Mouse (Mus musculus): ENCODE data around the gene Gm42669.

Gene Gm42669

DNA sequence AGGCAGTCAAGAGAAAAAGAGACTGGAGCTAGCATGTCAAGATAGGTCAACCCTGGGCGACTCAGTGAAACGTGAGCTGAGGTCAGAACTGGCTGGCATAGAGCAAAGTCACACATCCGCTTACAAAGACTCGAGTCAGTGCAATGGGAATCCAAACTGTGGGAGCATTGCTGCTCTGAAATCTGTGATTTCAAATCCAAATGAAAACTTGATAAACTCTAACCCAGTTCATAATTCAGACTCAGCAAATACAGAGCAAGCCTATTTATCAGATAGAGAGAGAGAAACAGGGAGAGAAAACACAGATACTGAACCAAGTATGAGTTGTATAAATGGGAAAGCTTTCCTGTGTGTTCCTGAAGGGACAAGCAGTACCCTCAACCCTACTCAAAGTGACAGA, at the start of gene Gm42669:
Gene Gm42669 (plus strand): TSS at position 301 of the 400 bp plus-strand sequence.
- no peak for DNase-seq (ENCODE audit: low read depth, low spot score)

DNA sequence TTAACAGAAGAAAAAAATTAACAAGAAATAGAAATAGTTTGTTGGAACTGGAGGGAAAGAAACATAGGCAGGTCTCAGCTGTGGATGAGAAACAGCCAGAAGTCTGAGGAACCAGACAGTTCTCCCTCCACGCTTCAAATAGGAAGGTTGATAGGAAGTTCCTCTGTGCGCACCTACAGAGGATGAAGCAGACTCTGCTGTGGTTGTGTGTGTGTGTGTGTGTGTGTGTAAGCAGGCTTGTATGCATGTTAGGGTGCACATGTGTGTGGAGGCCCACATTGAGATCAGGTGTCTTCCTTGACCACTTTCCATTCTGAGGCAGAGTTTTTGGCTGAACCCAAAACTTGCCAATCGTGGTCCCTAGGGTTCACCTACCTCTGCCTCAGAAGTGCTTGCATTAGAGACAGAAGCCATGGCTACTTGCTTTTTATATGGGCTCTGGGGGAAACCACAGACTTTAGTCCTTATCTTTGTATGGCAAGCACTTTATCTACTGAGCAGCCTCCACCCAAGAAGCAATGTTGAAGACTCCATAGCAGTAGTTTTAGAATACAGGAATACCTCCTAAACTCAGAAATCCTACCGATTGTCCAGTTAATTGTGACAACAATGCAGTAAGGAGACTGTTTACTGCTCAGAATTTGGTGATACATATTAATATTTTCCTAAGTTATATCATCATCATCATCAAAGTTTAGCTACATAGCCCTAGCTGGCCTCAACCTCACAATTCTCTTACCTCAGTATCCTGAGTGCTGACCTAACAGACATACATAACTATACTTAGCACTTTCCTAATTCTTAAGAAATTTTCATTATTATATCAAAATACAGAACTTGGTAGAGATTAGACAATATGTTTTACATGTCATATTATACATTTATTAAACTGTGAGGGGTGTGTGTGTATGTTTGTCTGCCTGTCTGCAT, 45.0 kb upstream of the Gm42669 start:
- DNase-seq (ENCODE audit: low read depth, low spot score), result no peak

DNA sequence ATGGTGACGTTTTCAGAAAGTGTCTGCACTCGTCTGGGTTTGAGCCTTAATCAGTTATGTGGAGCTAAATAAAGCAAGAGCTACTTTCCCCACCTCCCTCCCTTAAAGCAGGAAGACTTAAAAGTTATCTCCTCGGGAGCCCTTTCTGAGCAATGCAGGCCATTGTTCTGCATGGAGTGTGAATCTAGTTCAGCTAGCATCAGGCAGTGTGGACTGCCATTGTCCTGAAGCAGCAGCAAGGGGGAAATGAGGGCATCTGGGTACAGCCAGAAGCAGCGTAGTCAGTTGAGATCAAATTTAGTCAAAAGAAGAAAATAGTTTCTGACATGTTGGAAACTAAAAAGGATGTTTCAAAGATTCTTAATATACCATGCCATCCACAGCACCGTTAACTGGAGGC, 40.9 kb upstream of the Gm42669 start:
- DNase-seq (ENCODE audit: low read depth, low spot score), result no peak

DNA sequence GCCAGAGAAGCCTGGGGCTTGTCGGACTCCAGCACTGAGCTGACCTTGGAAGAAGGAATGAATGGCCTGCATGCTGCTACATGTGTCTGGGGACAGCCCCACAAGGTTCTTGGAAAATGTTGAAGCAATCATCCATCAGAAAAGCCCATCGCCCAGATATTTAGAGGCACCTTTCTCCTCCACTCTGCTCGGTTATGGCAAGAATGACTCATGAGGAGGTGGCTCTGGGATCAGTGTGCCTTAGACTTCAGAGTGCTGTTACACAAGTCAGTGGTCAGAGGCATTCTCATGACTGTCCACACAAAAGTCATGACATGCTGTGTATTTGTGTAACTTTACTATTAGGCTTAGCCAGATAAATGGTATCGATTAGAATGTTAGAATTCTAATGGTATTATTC, 40.3 kb upstream of the Gm42669 start:
- DNase-seq (ENCODE audit: low read depth, low spot score), result no peak

DNA sequence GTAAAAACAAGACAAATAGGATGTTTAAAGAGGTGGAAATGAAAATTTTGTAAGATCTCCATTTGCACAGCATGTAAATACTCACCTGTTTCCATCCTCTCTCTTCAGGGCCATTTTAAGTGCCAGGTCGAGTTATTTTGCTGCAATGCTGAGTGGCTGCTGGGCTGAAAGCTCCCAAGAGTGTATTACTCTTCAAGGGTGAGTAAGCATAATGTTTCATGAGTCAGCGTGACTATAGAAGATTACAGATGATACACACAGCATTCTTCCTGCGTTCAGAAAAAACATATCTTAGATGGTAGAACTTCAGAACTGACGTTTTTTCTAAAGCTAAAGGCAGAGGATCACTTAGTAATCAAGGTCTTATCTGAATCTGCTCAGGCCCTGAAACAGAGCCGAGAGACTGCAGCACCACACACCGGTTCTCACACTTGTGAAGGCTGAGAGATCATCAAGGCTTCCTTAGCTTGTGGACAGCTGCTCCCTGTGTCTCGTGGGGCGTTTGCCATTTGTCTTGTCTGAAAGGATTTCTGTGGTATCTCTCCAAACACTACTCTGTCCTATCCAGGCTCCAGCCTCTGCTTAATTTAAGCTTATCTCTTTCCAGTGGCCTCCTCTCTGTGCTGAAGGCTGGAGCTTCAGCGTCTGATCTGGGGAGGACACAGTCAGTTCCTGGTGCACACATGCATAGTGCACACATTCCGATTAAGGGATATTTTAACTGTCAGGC, 36.7 kb upstream of the Gm42669 start:
- DNase-seq (ENCODE audit: low read depth, low spot score), result no peak

GRCm38 (mm10) chr5:107480194-107480593, 27.2 kb upstream of the Gm42669 start:
- no peak for DNase-seq (ENCODE audit: low read depth, low spot score)

GRCm38 (mm10) chr5:107488996-107489395, 18.4 kb upstream of the Gm42669 start:
- no peak for DNase-seq (ENCODE audit: low read depth, low spot score)

- no peak for DNase-seq (ENCODE audit: low read depth, low spot score)
These were observed 16.4 kb upstream of the Gm42669 start for GRCm38 (mm10) chr5:107491036-107491435.

- no peak for DNase-seq (ENCODE audit: low read depth, low spot score)
These were observed 14.9 kb upstream of the Gm42669 start for GRCm38 (mm10) chr5:107492471-107492870.

- DNase-seq (ENCODE audit: low read depth, low spot score), result peak; percentile 18
These were observed 12.7 kb upstream of the Gm42669 start for GRCm38 (mm10) chr5:107494759-107495158.

DNA sequence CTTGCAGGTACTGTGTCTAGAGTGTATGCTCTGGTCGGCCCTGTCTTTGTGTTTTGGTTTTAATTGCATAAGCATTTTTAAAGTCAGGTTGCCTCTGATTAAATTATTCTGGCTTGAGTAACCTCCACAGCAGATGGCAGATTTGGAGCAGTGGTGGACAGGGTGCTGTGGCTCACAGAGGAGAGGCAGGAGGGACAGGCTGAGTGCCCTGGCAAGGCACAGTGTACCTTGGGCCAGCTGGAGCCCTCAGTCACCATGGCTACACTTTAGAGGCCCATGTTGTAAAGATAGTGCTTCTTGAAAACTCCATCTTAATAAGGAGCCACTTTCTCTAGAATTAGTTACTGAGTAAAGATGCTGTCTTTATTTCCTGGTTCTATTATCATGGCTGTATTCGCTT, 11.4 kb upstream of the Gm42669 start:
- no peak for DNase-seq (ENCODE audit: low read depth, low spot score)

DNA sequence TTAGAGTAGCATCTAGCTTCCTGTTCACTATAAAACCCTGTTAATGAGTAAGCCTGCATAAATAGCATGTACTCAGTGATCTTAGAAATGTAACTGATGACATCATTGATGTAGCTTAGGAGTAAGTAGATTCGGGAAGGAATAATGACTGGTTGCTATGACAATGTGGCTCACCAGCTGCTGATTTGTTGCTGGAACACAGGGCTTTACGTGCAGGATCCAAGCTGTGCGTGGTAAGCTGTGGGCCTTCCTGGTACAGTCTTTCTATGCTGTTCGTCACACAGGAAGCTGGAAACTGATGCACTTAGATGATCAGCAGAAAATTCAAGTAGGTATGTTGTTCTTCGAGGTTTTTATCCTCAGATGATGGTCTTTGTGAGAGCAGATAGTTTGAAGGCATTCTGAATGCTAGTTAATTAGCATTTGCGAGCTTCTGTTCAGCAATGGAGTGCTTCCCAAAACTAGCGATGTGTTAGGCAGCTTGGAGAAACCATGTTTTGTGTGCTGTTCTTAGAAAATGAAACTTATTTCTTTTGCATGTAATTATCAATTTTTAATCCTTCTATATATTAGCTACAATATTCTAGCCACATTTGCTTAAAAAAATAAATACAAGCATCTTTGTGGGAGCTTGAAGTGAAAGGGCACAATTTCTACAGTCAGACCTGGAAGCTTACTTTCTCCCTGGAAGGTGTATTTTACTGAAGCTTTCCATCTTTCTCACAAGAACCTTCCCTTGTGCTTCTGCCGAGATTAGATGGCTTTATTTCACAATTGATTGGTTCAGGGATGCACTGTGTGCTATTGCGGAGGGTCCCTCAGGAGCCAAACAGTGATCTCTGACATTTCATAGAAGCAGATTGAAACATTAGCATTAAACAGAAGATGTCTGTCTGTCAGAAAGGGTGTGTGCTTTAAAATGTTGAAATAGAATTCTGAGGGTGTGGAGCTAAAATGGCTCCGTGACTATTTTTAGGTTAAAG, 9.6 kb upstream of the Gm42669 start:
- DNase-seq (ENCODE audit: low read depth, low spot score), result peak; percentile 81

- peak; percentile 8 for DNase-seq (ENCODE audit: low read depth, low spot score)
These were observed 8.6 kb upstream of the Gm42669 start for GRCm38 (mm10) chr5:107498806-107499310.

DNA sequence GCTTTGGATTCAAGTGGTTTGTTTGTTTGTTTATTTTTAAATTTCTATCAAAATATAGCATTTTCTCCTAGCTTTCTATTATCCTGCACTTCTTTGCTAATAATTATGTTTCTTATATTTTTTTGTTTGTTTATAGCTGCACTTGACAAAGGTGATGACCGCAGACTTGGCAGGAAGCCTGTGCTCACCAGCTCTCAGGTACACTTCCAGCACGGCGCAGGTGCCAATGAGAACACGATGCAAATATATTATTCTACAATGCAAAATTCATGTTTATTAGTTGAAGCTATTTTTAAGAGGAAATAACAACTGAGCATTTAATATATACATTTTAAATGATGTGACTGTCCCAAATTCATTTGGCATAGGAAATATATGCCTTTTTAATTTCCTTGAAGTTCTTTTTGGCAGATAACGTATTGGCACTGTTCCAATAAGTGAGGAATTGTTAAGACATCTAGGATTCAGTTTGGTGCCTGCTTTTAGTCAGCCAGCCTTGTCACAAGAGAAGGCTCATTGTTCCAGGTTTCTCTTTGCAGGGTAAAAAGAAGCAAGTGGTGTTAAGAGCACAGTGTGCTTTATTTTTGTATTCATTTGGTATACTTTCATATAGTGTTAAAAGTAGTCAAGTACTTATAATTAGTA, 7.4 kb upstream of the Gm42669 start:
- DNase-seq (ENCODE audit: low read depth, low spot score), result no peak

GRCm38 (mm10) chr5:107500741-107501140, 6.7 kb upstream of the Gm42669 start:
- DNase-seq (ENCODE audit: low read depth, low spot score), result no peak

- DNase-seq (ENCODE audit: low read depth, low spot score), result no peak
These were observed 3.1 kb downstream of the Gm42669 start for GRCm38 (mm10) chr5:107510503-107510902.

GRCm38 (mm10) chr5:107511326-107511725, 3.9 kb downstream of the Gm42669 start:
- no peak for DNase-seq (ENCODE audit: low read depth, low spot score)

GRCm38 (mm10) chr5:107513583-107513982, 6.2 kb downstream of the Gm42669 start:
- peak; percentile 91 for DNase-seq (ENCODE audit: low read depth, low spot score)

DNA sequence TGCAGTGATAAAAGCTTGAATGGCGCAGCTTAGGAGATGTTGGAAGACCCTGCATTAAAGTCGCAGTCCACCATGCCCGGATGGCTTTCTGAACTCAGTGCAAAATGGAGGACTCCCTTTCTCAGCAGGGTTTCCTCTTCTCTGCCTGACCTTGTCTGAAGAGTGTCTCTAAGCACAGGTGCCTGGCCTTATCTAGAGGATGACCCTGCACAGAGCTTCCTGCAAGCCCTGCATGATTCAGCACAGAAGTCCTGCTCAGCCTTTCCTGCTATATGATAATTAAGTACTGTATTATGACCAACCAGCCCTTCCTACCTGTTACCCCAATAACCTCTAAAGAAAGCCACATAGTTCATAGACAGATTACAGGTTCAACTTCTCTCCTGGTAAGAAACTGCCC, 8.0 kb downstream of the Gm42669 start:
- DNase-seq (ENCODE audit: low read depth, low spot score), result no peak

DNA sequence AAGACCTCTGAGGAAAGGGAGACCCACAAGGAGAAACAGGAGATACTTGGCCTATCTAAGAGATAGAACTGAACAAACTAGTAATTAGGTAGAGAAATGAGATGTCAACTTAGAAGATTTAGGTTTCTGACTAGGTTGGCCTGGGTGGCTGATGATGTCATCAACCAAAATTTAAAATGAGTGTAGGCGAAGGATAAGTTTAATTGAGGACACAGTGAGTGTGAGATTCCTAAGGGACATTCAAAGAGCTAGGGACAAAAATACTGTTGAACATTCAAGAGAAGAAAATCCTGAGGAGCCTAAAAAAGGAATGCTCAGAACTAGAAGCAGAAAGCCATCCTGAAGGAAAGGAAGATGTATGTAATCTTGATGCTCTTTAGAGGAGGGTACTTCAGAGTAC, 8.7 kb downstream of the Gm42669 start:
- DNase-seq (ENCODE audit: low read depth, low spot score), result no peak

GRCm38 (mm10) chr5:107518602-107519001, 11.2 kb downstream of the Gm42669 start:
- no peak for DNase-seq (ENCODE audit: low read depth, low spot score)
